Comparison of ENCODE assay signal across 11 mouse cellular contexts in the genomic region with DNA sequence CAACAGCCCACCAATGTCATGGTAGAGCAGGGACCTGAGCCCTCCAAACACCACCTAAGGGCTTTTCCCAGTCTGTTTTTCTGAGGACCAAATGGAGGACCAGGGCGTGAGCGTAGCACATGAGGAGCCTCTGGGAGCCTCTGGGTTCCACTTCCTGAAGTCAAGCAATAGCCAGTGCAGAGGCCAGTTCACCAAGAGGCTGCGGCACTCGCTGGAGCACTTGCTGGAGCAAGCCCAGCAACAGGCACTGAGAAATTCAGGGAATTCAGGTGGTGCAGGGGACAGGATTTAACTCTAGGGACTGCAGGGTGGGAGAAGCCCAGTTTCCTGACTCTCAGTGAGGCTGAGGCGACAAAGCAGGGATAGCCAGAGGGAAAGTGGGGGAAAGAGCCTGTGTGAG. TPM values are rescaled to one million over a fixed set of nuclear protein-coding genes. Genes with fewer than 3 reads are reported as not detected.
DNase-seq lines count a peak whose midpoint lies in the region; ATAC-seq lines count a peak whose summit lies in the region.
"Had no signal": no experiment of that assay in that cellular context is flagged by ENCODE, and none has a peak within 500 bp of the region (broad histone marks: within the 10 kb centered on the region; RNA-seq: fewer than 3 reads in every experiment).

No protein-coding gene starts in this region.

- peaks cover 19% of the 10 kb centered on the region for H3K4me1 ChIP-seq in kidney, embryonic 14.5 days (ENCODE audit: control insufficient read depth, insufficient read depth, low read length)
- H3K4me1 ChIP-seq in brown adipose tissue, adult 24 weeks (ENCODE audit: control insufficient read depth, insufficient read depth, insufficient read length, low read length) = peaks cover 14% of the 10 kb centered on the region
- peaks cover 15% of the 10 kb centered on the region for H3K4me1 ChIP-seq in embryonic facial prominence, embryonic 14.5 days (ENCODE audit: control insufficient read depth, insufficient read depth, low read length)
- H3K4me1 ChIP-seq: neural tube, embryonic 12.5 days had no signal

- H3K9ac ChIP-seq in kidney, embryonic 14.5 days (ENCODE audit: low read depth, low read length) = no peak overlapping the region
- H3K9ac ChIP-seq in embryonic facial prominence, embryonic 14.5 days (ENCODE audit: low read depth, low read length) = no peak overlapping the region
- H3K9ac ChIP-seq: neural tube, embryonic 12.5 days had no signal

- H3K27me3 ChIP-seq in kidney, embryonic 14.5 days (ENCODE audit: control insufficient read depth, insufficient read depth, low read length) = no peaks in the 10 kb centered on the region
- no peaks in the 10 kb centered on the region for H3K27me3 ChIP-seq in embryonic facial prominence, embryonic 14.5 days (replicated peaks; ENCODE audit: control insufficient read depth, insufficient read depth, low read length)
- H3K27me3 ChIP-seq: neural tube, embryonic 12.5 days had no signal

- DNase-seq in kidney, adult 8-10 months = no peak
- DNase-seq in embryonic facial prominence, embryonic 14.5 days (ENCODE audit: low spot score) = no peak
- DNase-seq in kidney, postnatal 25 days = peak; percentile 33 to 58
- DNase-seq in B cell, adult 2 months = no peak
- DNase-seq in spleen, postnatal 36 days (ENCODE audit: low spot score in 2 of 2) = no peak
- no peak for DNase-seq in retina, postnatal 1 day
- DNase-seq: right cerebral cortex, postnatal 4 days had no signal

- H3K36me3 ChIP-seq in kidney, embryonic 14.5 days (ENCODE audit: control insufficient read depth, insufficient read depth, low read length) = peaks cover 27% of the 10 kb centered on the region
- H3K36me3 ChIP-seq in embryonic facial prominence, embryonic 14.5 days (ENCODE audit: control insufficient read depth, insufficient read depth, low read length) = peaks cover 33% of the 10 kb centered on the region

- 57% methylated on average over 5 of the region's 5 CpGs for WGBS in kidney, embryonic 14.5 days
- 47% methylated on average over 5 of the region's 5 CpGs for WGBS in embryonic facial prominence, embryonic 14.5 days

- ATAC-seq in kidney, embryonic 14.5 days (ENCODE audit: low FRiP score, low TSS enrichment) = no peak
- ATAC-seq in embryonic facial prominence, embryonic 14.5 days (ENCODE audit: low read depth) = no peak

- no peak overlapping the region for H3K4me2 ChIP-seq in kidney, embryonic 14.5 days (replicated peaks; ENCODE audit: low read depth, low read length)
- H3K4me2 ChIP-seq in embryonic facial prominence, embryonic 14.5 days (ENCODE audit: low read depth, low read length) = no peak overlapping the region
- H3K4me2 ChIP-seq: neural tube, embryonic 12.5 days had no signal

- peak overlapping the region; percentile 71 for H3K27ac ChIP-seq in kidney, embryonic 14.5 days (ENCODE audit: low read depth, low read length)
- H3K27ac ChIP-seq in brown adipose tissue, adult 24 weeks (replicated peaks; ENCODE audit: low read depth, low read length) = peak overlapping the region; percentile 88
- H3K27ac ChIP-seq in embryonic facial prominence, embryonic 14.5 days (replicated peaks; ENCODE audit: low read depth, low read length) = peak overlapping the region; percentile 75
- H3K27ac ChIP-seq: neural tube, embryonic 12.5 days had no signal

- no peaks in the 10 kb centered on the region for H3K9me3 ChIP-seq in kidney, embryonic 14.5 days (ENCODE audit: control insufficient read depth, low read length)
- H3K9me3 ChIP-seq in embryonic facial prominence, embryonic 14.5 days (ENCODE audit: control insufficient read depth, low read length) = no peaks in the 10 kb centered on the region
- H3K9me3 ChIP-seq: megakaryocyte, embryonic 14.5 days; neural tube, embryonic 12.5 days had no signal

- H3K4me3 ChIP-seq in kidney, embryonic 14.5 days (ENCODE audit: low read length) = no peak overlapping the region
- H3K4me3 ChIP-seq in brown adipose tissue, adult 24 weeks (ENCODE audit: insufficient read depth, low read depth, low read length) = no peak overlapping the region
- no peak overlapping the region for H3K4me3 ChIP-seq in embryonic facial prominence, embryonic 14.5 days (ENCODE audit: low read depth, low read length)
- H3K4me3 ChIP-seq: neural tube, embryonic 12.5 days had no signal

RNA-seq across cellular contexts. Expression of a gene that starts 10.5 kb away (rescaled TPM):
- 6.5 and 7.2 TPM in 2 replicates for polyA plus RNA-seq in kidney, embryonic 14.5 days (2014; fragmentation: Nextera tagmentation; extraction: Ambion mirVana)
- 20.2 and 21.8 TPM in 2 replicates for polyA plus RNA-seq in brown adipose tissue, adult 24 weeks (2012; ENCODE audit: insufficient read depth, insufficient read length, missing spikeins)
- polyA plus RNA-seq in embryonic facial prominence, embryonic 14.5 days (2014; fragmentation: Nextera tagmentation; extraction: Ambion mirVana) = 10.5 and 10.8 TPM in 2 replicates

RNA-seq across cellular contexts. Expression of a gene that starts 23.2 kb away (rescaled TPM):
- 207 and 265 TPM in 2 replicates for polyA plus RNA-seq in kidney, embryonic 14.5 days (2014; fragmentation: Nextera tagmentation; extraction: Ambion mirVana)
- polyA plus RNA-seq in brown adipose tissue, adult 24 weeks (2012; ENCODE audit: insufficient read depth, insufficient read length, missing spikeins) = 177 and 198 TPM in 2 replicates
- polyA plus RNA-seq in embryonic facial prominence, embryonic 14.5 days (2014; fragmentation: Nextera tagmentation; extraction: Ambion mirVana) = 197 and 220 TPM in 2 replicates

RNA-seq across cellular contexts. Expression of a gene that starts 35.5 kb away (rescaled TPM):
- polyA plus RNA-seq in kidney, embryonic 14.5 days (2014; fragmentation: Nextera tagmentation; extraction: Ambion mirVana) = 48.6 and 54.2 TPM in 2 replicates
- 5.7 and 8.7 TPM in 2 replicates for polyA plus RNA-seq in brown adipose tissue, adult 24 weeks (2012; ENCODE audit: insufficient read depth, insufficient read length, missing spikeins)
- polyA plus RNA-seq in embryonic facial prominence, embryonic 14.5 days (2014; fragmentation: Nextera tagmentation; extraction: Ambion mirVana) = 42.6 and 43.6 TPM in 2 replicates

RNA-seq across cellular contexts. Expression of a gene that starts 42.6 kb away (rescaled TPM):
- polyA plus RNA-seq in kidney, embryonic 14.5 days (2014; fragmentation: Nextera tagmentation; extraction: Ambion mirVana) = 352 and 434 TPM in 2 replicates
- 173 and 185 TPM in 2 replicates for polyA plus RNA-seq in brown adipose tissue, adult 24 weeks (2012; ENCODE audit: insufficient read depth, insufficient read length, missing spikeins)
- 305 TPM in 2 replicates for polyA plus RNA-seq in embryonic facial prominence, embryonic 14.5 days (2014; fragmentation: Nextera tagmentation; extraction: Ambion mirVana)

RNA-seq across cellular contexts. Expression of a gene that starts 42.8 kb away (rescaled TPM):
- 7.1 and 8.8 TPM in 2 replicates for polyA plus RNA-seq in kidney, embryonic 14.5 days (2014; fragmentation: Nextera tagmentation; extraction: Ambion mirVana)
- polyA plus RNA-seq in brown adipose tissue, adult 24 weeks (2012; ENCODE audit: insufficient read depth, insufficient read length, missing spikeins) = 2.1 TPM in 1 of 2 replicates, not detected in the other
- polyA plus RNA-seq in embryonic facial prominence, embryonic 14.5 days (2014; fragmentation: Nextera tagmentation; extraction: Ambion mirVana) = 8.5 and 12.2 TPM in 2 replicates

Comparison
In these comparisons a context has a peak if more than half of its experiments do, and no peak if none do; other contexts are left out.
1. DNase-seq: peak in kidney, postnatal 25 days (2 of 2); none in kidney, adult 8-10 months (0 of 2), embryonic facial prominence, embryonic 14.5 days (single experiment), B cell, adult 2 months (0 of 2), spleen, postnatal 36 days (0 of 2) and retina, postnatal 1 day (single experiment).
2. Peak in every context shown above with its lines, with median percentiles within 50 percentile points of each other: H3K27ac ChIP-seq.